ENCODE assay signal across 9 mouse cellular contexts in genomic region chr12:35831268-35831667, GRCm38 (mm10).
A peak's percentile ranks its signal among the peaks of the same experiment; 100 is the strongest.
DNase-seq lines count a peak whose midpoint lies in the region; ATAC-seq lines count a peak whose summit lies in the region.
"Had no signal": no experiment of that assay in that cellular context is flagged by ENCODE, and none has a peak within 500 bp of the region (broad histone marks: within the 10 kb centered on the region; RNA-seq: fewer than 3 reads in every experiment).

No protein-coding gene starts in this region.

- no peak overlapping the region for H3K9ac ChIP-seq in embryonic facial prominence, embryonic 14.5 days (ENCODE audit: low read depth, low read length)
- H3K9ac ChIP-seq in midbrain, embryonic 12.5 days (replicated peaks), result no peak overlapping the region

- 0 out of 2 replicates have a peak overlapping the region, but pooled peaks have one; percentile 2 for H3K4me2 ChIP-seq in embryonic facial prominence, embryonic 14.5 days (ENCODE audit: low read depth, low read length)
- no peak overlapping the region for H3K4me2 ChIP-seq in midbrain, embryonic 12.5 days (replicated peaks)

- peaks cover 7% of the 10 kb centered on the region for H3K4me1 ChIP-seq in embryonic facial prominence, embryonic 14.5 days (ENCODE audit: control insufficient read depth, insufficient read depth, low read length)
- H3K4me1 ChIP-seq in midbrain, embryonic 12.5 days, result no peaks in the 10 kb centered on the region

- H3K9me3 ChIP-seq in embryonic facial prominence, embryonic 14.5 days (ENCODE audit: control insufficient read depth, low read length), result no peaks in the 10 kb centered on the region
- H3K9me3 ChIP-seq in midbrain, embryonic 12.5 days, result no peaks in the 10 kb centered on the region

- no peaks in the 10 kb centered on the region for H3K27me3 ChIP-seq in embryonic facial prominence, embryonic 14.5 days (replicated peaks; ENCODE audit: control insufficient read depth, insufficient read depth, low read length)
- no peaks in the 10 kb centered on the region for H3K27me3 ChIP-seq in midbrain, embryonic 12.5 days

- no peak overlapping the region for H3K27ac ChIP-seq in embryonic facial prominence, embryonic 14.5 days (replicated peaks; ENCODE audit: low read depth, low read length)
- H3K27ac ChIP-seq in midbrain, embryonic 12.5 days (replicated peaks), result no peak overlapping the region

- peak; percentile 57 for ATAC-seq in embryonic facial prominence, embryonic 14.5 days (ENCODE audit: low read depth)
- ATAC-seq in midbrain, embryonic 12.5 days (ENCODE audit: low FRiP score, low read depth), result peak; percentile 61

- H3K36me3 ChIP-seq in embryonic facial prominence, embryonic 14.5 days (ENCODE audit: control insufficient read depth, insufficient read depth, low read length), result no peaks in the 10 kb centered on the region
- no peaks in the 10 kb centered on the region for H3K36me3 ChIP-seq in midbrain, embryonic 12.5 days
- H3K36me3 ChIP-seq: G1E had no signal

- 9% methylated on average over 5 of the region's 5 CpGs for WGBS in embryonic facial prominence, embryonic 14.5 days
- 28% methylated on average over 5 of the region's 5 CpGs for WGBS in midbrain, embryonic 12.5 days

- DNase-seq in adrenal gland, postnatal 10 days, result peak; percentile 28
- DNase-seq in adrenal gland, postnatal 25 days, result no peak
- peak; percentile 19 for DNase-seq in right cerebral cortex, adult 18-20 months
- no peak for DNase-seq in right cerebral cortex, postnatal 25 days
- peak; percentile 92 for DNase-seq in embryonic facial prominence, embryonic 14.5 days (ENCODE audit: low spot score)
- DNase-seq in kidney, postnatal 10 days, result peak; percentile 51
- DNase-seq in yolk sac, embryonic 10.5 days (ENCODE audit: low spot score), result peak; percentile 18

- no peak overlapping the region for H3K4me3 ChIP-seq in embryonic facial prominence, embryonic 14.5 days (ENCODE audit: low read depth, low read length)
- H3K4me3 ChIP-seq in midbrain, embryonic 12.5 days, result no peak overlapping the region

Comparison
In these comparisons a context has a peak if more than half of its experiments do, and no peak if none do; other contexts are left out.
1. DNase-seq: peak in adrenal gland, postnatal 10 days (single experiment), right cerebral cortex, adult 18-20 months (single experiment), embryonic facial prominence, embryonic 14.5 days (single experiment), kidney, postnatal 10 days (single experiment) and yolk sac, embryonic 10.5 days (single experiment); none in adrenal gland, postnatal 25 days (single experiment) and right cerebral cortex, postnatal 25 days (single experiment).